Mouse (Mus musculus) lung, postnatal 0 days (tissue): ENCODE measurements around the gene Capn7.

Experiments used
- CTCF ChIP-seq: IDR thresholded peaks from 2 replicates; pipeline ENCODE4 v1.5.1; 2016; ENCODE audit warnings: antibody characterized with exemption, mild to moderate bottlenecking
- EP300 ChIP-seq: IDR thresholded peaks from 2 replicates; pipeline ENCODE4 v1.6.1; 2016; ENCODE audit warnings: antibody characterized with exemption, mild to moderate bottlenecking, control low read depth

DNA sequence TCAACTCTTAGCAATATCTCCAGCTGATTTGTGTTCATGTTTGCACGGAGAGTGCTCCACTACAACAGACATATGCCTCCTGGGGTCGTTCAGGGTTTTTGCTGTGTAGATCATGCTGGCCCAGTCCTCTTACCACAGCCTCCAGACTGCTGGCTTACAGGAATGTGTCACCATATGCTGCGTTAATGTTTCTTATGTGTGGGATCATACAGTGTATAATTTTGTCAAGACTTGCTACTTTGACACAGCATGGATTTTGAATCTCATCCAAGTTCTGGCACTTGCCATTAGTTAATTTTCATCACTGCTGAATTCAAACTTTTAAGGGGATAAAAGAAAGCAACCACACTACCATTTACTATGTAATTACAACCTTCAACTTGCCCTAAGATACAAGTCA is 673 bp upstream of the Capn7 start:
- TF ChIP-seq CTCF = no peak
- TF ChIP-seq EP300 = no peak
